Mouse (Mus musculus): ENCODE measurements around the gene Laptm4a. TPM values are rescaled to one million over a fixed set of nuclear protein-coding genes. Genes with fewer than 3 reads are reported as not detected.
"Not testable (repeated sequence)": the region's sequence is repeated elsewhere in the genome, so short reads cannot be mapped to it uniquely, and the experiment has no call there.

The Laptm4a gene
- total and polyA plus RNA-seq, 2 experiments from 2014 or later = 196 to 289 TPM

- not testable (repeated sequence) for DNase-seq (ENCODE audit: low spot score); H3K4me1 ChIP-seq (ENCODE audit: insufficient read depth, low read length); H3K27ac ChIP-seq; H3K27me3 ChIP-seq (ENCODE audit: insufficient read depth, low read length); H3K9ac ChIP-seq (replicated peaks; ENCODE audit: low read length); H3K9me3 ChIP-seq (ENCODE audit: low read length); H3K4me3 ChIP-seq (ENCODE audit: low read length); ATAC-seq; H3K4me2 ChIP-seq (ENCODE audit: low read depth, low read length)
- peaks cover 44% of the 10 kb centered on the region for H3K36me3 ChIP-seq (ENCODE audit: insufficient read depth, low read length)
- peak; percentile 51 for TF ChIP-seq CTCF (IDR thresholded peaks at IDR 0.05; ENCODE audit: low read depth)
- WGBS = 77% methylated on average over 4 of the region's 4 CpGs
Observed at GRCm38 (mm10) chr12:8936210-8936609, 14.7 kb downstream of the Laptm4a start.

GRCm38 (mm10) chr12:8939490-8939889, 18.0 kb downstream of the Laptm4a start:
- no peak for TF ChIP-seq CTCF (IDR thresholded peaks at IDR 0.05; ENCODE audit: low read depth)
- Histone ChIP-seq H3K9me3 (ENCODE audit: low read length) (no peaks in the 10 kb centered on the region), H3K9ac (replicated peaks; ENCODE audit: low read length) (no peak overlapping the region), H3K36me3 (ENCODE audit: insufficient read depth, low read length) (peaks cover 38% of the 10 kb centered on the region), H3K27ac (no peak overlapping the region), H3K4me2 (ENCODE audit: low read depth, low read length) (no peak overlapping the region), H3K27me3 (ENCODE audit: insufficient read depth, low read length) (no peaks in the 10 kb centered on the region), H3K4me1 (ENCODE audit: insufficient read depth, low read length) (no peaks in the 10 kb centered on the region), H3K4me3 (ENCODE audit: low read length) (no peak overlapping the region)
- DNase-seq (ENCODE audit: low spot score) = no peak
- no peak for ATAC-seq
- WGBS = 92% methylated on average over 4 of the region's 4 CpGs

DNA sequence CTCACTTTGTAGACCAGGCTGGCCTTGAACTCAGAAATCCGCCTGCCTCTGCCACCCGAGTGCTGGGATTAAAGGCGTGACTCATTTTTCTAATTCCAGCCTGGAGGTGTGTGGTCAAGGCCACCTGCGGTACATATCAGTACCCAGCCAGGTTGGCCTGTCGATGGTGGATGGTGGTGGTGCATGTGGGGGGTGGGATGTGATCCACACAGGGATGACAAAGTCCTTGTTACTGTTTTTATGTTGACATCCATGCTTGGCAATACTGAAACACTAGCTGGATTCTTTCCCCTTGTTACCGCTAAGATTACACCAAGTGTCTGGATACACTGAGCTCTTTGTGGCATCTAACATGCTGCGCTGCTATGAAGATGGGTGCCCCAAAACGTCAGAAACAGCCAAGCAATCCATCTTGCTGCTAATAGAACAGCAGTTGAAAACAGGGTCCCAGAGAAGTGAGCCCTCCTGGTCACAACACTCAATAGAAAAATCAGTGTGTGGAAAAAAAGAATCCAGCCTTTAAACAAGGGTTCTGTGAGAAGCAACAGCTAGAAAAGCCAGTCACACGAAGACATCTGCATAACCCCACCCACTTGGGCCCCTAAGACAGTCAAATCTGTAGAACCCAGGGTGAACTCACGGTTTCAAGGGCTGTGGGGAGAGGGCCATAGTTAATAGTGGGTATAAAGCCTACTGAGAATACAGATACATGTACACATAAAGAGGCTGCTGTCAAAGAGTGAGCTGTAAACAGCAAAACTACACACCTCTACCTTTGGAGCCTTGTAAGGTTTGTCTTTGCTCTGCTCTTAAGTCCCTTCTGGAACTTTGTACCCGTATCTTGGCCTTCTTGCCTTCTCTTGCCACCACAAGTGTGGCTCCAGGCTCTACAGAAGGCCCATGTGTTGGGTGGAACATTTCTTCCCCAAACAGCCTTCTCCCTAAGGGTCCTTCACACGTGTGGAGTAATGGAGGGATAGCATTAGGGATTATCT, 18.8 kb downstream of the Laptm4a start:
- Histone ChIP-seq H3K27me3 (ENCODE audit: insufficient read depth, low read length) (no peaks in the 10 kb centered on the region), H3K4me2 (ENCODE audit: low read depth, low read length) (no peak overlapping the region), H3K4me3 (ENCODE audit: low read length) (no peak overlapping the region), H3K27ac (no peak overlapping the region), H3K36me3 (ENCODE audit: insufficient read depth, low read length) (peaks cover 30% of the 10 kb centered on the region), H3K9ac (replicated peaks; ENCODE audit: low read length) (no peak overlapping the region), H3K9me3 (ENCODE audit: low read length) (no peaks in the 10 kb centered on the region), H3K4me1 (ENCODE audit: insufficient read depth, low read length) (no peaks in the 10 kb centered on the region)
- no peak for DNase-seq (ENCODE audit: low spot score)
- TF ChIP-seq CTCF (IDR thresholded peaks at IDR 0.05; ENCODE audit: low read depth) = no peak
- WGBS = 70% methylated on average over 12 of the region's 12 CpGs
- ATAC-seq = no peak

- 69% methylated on average over 4 of the region's 4 CpGs for WGBS
- Histone ChIP-seq H3K27ac (no peak overlapping the region), H3K4me2 (ENCODE audit: low read depth, low read length) (no peak overlapping the region), H3K4me1 (ENCODE audit: insufficient read depth, low read length) (no peaks in the 10 kb centered on the region), H3K27me3 (ENCODE audit: insufficient read depth, low read length) (no peaks in the 10 kb centered on the region), H3K9me3 (ENCODE audit: low read length) (no peaks in the 10 kb centered on the region), H3K4me3 (ENCODE audit: low read length) (no peak overlapping the region), H3K36me3 (ENCODE audit: insufficient read depth, low read length) (peaks cover 21% of the 10 kb centered on the region), H3K9ac (replicated peaks; ENCODE audit: low read length) (no peak overlapping the region)
- DNase-seq (ENCODE audit: low spot score) (no peak), ATAC-seq (no peak)
- TF ChIP-seq CTCF (IDR thresholded peaks at IDR 0.05; ENCODE audit: low read depth) = no peak
Observed at GRCm38 (mm10) chr12:8941131-8941615, 19.7 kb downstream of the Laptm4a start.

DNA sequence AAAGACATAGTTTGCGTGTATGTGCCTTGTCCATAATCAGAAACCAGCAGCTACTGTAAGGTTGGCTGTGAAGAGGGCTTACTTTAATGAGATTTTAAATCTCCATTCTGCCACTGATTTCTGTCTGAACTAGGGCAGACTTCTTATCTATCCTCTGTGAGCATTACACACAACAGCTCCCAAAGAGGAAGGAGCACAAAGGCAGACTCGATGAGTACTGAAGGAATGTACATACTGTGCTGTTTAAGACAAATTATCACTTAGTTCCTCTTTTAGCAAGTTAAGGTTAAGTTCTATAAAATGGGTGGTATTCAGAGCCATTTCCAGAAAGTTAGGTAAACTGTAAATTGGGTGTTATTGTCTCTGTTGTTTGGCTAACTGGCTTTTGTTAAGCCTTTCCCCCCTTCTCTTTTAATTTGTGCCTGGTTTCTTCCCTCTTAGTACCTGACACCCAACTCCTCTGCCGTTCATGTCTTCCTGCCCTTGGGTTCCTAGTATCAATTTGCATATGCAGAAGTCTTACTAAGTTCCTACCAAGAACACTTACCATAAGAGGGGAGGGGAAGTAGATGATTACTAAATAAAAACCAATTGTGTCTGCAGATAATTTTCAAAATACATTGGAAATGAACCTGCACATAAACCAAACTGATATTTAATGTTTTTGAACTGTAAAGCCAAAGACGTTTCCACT, 20.4 kb downstream of the Laptm4a start:
- H3K36me3 ChIP-seq (ENCODE audit: insufficient read depth, low read length) = peaks cover 21% of the 10 kb centered on the region
- 70% methylated on average over 4 of the region's 4 CpGs for WGBS
- no peak for ATAC-seq

DNA sequence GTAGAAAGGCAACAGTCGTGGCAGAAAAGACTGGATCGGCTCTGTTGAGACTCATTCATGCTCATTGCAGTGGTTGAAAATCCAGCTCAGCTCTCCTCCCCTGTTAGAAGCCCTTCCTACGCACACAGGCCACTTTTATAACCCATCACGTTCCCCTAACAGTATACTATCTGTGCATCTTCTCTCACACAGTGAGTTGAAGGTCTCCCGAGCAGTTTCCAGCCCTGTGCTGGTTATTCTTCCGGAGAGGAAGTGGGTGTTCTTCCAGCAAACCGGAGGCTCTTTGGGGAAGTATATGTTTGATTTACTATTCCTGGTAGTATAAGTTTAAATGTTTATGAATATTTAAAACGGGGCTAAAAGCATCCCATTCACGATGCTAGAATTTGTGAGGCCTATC, 25.7 kb downstream of the Laptm4a start:
- TF ChIP-seq CTCF (IDR thresholded peaks at IDR 0.05; ENCODE audit: low read depth) = no peak
- ATAC-seq (no peak), DNase-seq (ENCODE audit: low spot score) (no peak)
- H3K4me3 ChIP-seq (ENCODE audit: low read length) = no peak overlapping the region
- H3K4me2 ChIP-seq (ENCODE audit: low read depth, low read length) = peak overlapping the region; percentile 97
- H3K9me3 ChIP-seq (ENCODE audit: low read length) = no peaks in the 10 kb centered on the region
- H3K27me3 ChIP-seq (ENCODE audit: insufficient read depth, low read length) = no peaks in the 10 kb centered on the region
- H3K4me1 ChIP-seq (ENCODE audit: insufficient read depth, low read length) = peaks cover 10% of the 10 kb centered on the region; the same call in 1 of the 2 replicates
- WGBS = 65% methylated on average over 9 of the region's 9 CpGs
- H3K9ac ChIP-seq (replicated peaks; ENCODE audit: low read length) = no peak overlapping the region; the same call in 1 of the 2 replicates
- no peaks in the 10 kb centered on the region for H3K36me3 ChIP-seq (ENCODE audit: insufficient read depth, low read length)
- no peak overlapping the region for H3K27ac ChIP-seq

More for the DNA sequence above, 20.4 kb downstream of the Laptm4a start:
- no peak for TF ChIP-seq CTCF (IDR thresholded peaks at IDR 0.05; ENCODE audit: low read depth)
- H3K4me3 ChIP-seq (ENCODE audit: low read length) = no peak overlapping the region
- H3K9me3 ChIP-seq (ENCODE audit: low read length) = no peaks in the 10 kb centered on the region
- no peaks in the 10 kb centered on the region for H3K4me1 ChIP-seq (ENCODE audit: insufficient read depth, low read length)
- H3K27ac ChIP-seq = no peak overlapping the region
- H3K4me2 ChIP-seq (ENCODE audit: low read depth, low read length) = no peak overlapping the region
- no peaks in the 10 kb centered on the region for H3K27me3 ChIP-seq (ENCODE audit: insufficient read depth, low read length)
- DNase-seq (ENCODE audit: low spot score) = no peak
- H3K9ac ChIP-seq (replicated peaks; ENCODE audit: low read length) = no peak overlapping the region

Data from hindbrain, postnatal 0 days (tissue).